Mouse (Mus musculus) forebrain, embryonic 10.5 days (tissue): ENCODE results near the gene Frmpd3. TPM values are rescaled to one million over a fixed set of nuclear protein-coding genes. Genes with fewer than 3 reads are reported as not detected.

ENCODE experiments used
- DNase-seq: peaks from one replicate; pipeline ENCODE4 v3.0.0-alpha.2; 2017; ENCODE audit warnings: low spot score; ENCODE audit errors: extremely low spot score
- H3K27ac ChIP-seq: fragments of 300-500 bp; sonication (generic); 2 replicates; pipeline ENCODE4 v1.5.1; 2016; ENCODE audit warnings: mild to moderate bottlenecking
- H3K27me3 ChIP-seq: fragments of 300-500 bp; sonication (generic); 2 replicates; pipeline ENCODE4 v1.6.1; 2016; ENCODE audit warnings: mild to moderate bottlenecking; ENCODE audit not compliant: poor library complexity, severe bottlenecking
- H3K36me3 ChIP-seq: fragments of 300-500 bp; sonication (generic); replicated peaks from 2 replicates; pipeline ENCODE4 v1.6.1; 2016; ENCODE audit warnings: mild to moderate bottlenecking, moderate library complexity
- H3K4me1 ChIP-seq: fragments of 300-500 bp; sonication (generic); 2 replicates; pipeline ENCODE4 v1.6.1; 2016
- H3K4me3 ChIP-seq: fragments of 300-500 bp; sonication (generic); 2 replicates; pipeline ENCODE4 v1.5.1; 2016; ENCODE audit warnings: mild to moderate bottlenecking, moderate library complexity
- H3K9me3 ChIP-seq: fragments of 300-500 bp; sonication (generic); 2 replicates; pipeline ENCODE4 v1.6.1; 2016; ENCODE audit warnings: mild to moderate bottlenecking, moderate library complexity
- WGBS: fragments of 180-500 bp; shearing (Covaris S2); methylation state at CpG from one replicate; pipeline ENCODE4 v1.1.7; 2016; 5-methylcytosine and 5-hydroxymethylcytosine counted together
- polyA plus RNA-seq: library from polyadenylated mRNA; unstranded; fragments of >200 nt; fragmentation: Nextera tagmentation; extraction: Ambion mirVana; gene quantifications from 2 replicates; pipeline ENCODE4 v1.2.1, GENCODE M21; 2016

Frmpd3 gene
- polyA plus RNA-seq, 1 experiment from 2014 or later = 0.14 TPM

GRCm38 (mm10) chrX:140418467-140418866 lies 76.4 kb downstream of the Frmpd3 start:
- Histone ChIP-seq H3K4me1 (no peaks in the 10 kb centered on the region), H3K9me3 (no peaks in the 10 kb centered on the region), H3K27me3 (peaks cover 83% of the 10 kb centered on the region), H3K4me3 (no peak overlapping the region), H3K27ac (no peak overlapping the region), H3K36me3 (no peaks in the 10 kb centered on the region)
- DNase-seq = no peak
- 89% methylated on average over 4 of the region's 4 CpGs for WGBS

- H3K27ac ChIP-seq = no peak overlapping the region
- H3K36me3 ChIP-seq = no peaks in the 10 kb centered on the region
- DNase-seq = no peak
- no peaks in the 10 kb centered on the region for H3K9me3 ChIP-seq
- H3K27me3 ChIP-seq = peaks cover 49% of the 10 kb centered on the region
- 74% methylated on average over 4 of the region's 4 CpGs for WGBS
- H3K4me3 ChIP-seq = no peak overlapping the region
- H3K4me1 ChIP-seq = no peaks in the 10 kb centered on the region
These were observed 85.1 kb downstream of the Frmpd3 start for GRCm38 (mm10) chrX:140427124-140427523.

- no peak for DNase-seq
- H3K9me3 ChIP-seq = no peaks in the 10 kb centered on the region
- H3K27me3 ChIP-seq = peaks cover 57% of the 10 kb centered on the region
- no peak overlapping the region for H3K27ac ChIP-seq
- no peak overlapping the region for H3K4me3 ChIP-seq
- 68% methylated on average over 8 of the region's 8 CpGs for WGBS
- no peaks in the 10 kb centered on the region for H3K36me3 ChIP-seq
- H3K4me1 ChIP-seq = no peaks in the 10 kb centered on the region
These were observed 86.2 kb downstream of the Frmpd3 start for GRCm38 (mm10) chrX:140428252-140428651.

DNA sequence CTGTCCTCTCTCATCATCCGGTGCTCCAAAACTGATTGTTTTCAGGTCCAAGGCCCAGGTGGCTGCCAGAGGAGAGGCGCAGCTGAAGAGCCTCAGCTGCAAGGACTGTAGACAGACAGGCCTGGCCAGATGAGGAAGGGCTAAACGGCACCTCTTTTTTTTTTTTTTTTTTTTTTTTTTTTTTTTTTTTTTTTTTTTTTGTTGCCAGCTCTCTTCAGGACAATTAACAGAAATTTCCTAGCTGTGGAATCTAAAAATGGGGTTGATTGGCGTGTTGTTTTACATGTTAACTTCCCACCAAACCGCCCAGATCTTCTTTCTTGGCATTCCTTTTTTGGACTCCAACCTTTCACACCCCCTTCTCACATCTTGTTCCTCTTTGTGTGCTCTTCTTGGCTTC lies 87.9 kb downstream of the Frmpd3 start:
- peaks cover 74% of the 10 kb centered on the region for H3K27me3 ChIP-seq
- WGBS = 84% methylated on average over 5 of the region's 5 CpGs

DNA sequence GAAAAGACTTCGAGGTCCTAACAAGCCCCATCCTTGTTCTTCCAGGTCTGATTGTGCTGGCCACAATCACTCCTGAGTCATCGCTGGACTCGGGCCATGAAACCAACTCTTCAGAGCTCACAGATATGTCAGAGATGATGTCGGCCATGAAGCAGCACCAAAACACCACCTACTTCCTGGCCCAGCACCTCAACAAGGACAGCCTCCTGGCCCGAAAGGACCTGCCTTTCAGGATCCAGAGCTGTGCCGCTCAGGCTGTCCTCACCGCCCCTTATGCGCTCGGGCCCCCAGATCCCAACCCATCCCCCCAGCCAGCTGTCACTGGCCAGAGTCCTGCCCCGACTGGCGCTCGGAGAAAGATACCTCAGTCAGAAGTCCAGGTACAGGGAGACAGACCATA lies 88.4 kb downstream of the Frmpd3 start:
- DNase-seq = no peak
- peaks cover 77% of the 10 kb centered on the region for H3K27me3 ChIP-seq
- H3K36me3 ChIP-seq = no peaks in the 10 kb centered on the region
- no peaks in the 10 kb centered on the region for H3K4me1 ChIP-seq
- no peak overlapping the region for H3K4me3 ChIP-seq
- no peaks in the 10 kb centered on the region for H3K9me3 ChIP-seq
- no peak overlapping the region for H3K27ac ChIP-seq
- 91% methylated on average over 12 of the region's 12 CpGs for WGBS

More for the DNA sequence above, 87.9 kb downstream of the Frmpd3 start:
- Histone ChIP-seq H3K4me1 (no peaks in the 10 kb centered on the region), H3K27ac (no peak overlapping the region), H3K9me3 (no peaks in the 10 kb centered on the region), H3K4me3 (no peak overlapping the region), H3K36me3 (no peaks in the 10 kb centered on the region)
- no peak for DNase-seq

GRCm38 (mm10) chrX:140431981-140432380 lies 89.9 kb downstream of the Frmpd3 start:
- Histone ChIP-seq H3K36me3 (no peaks in the 10 kb centered on the region), H3K27me3 (peaks cover 79% of the 10 kb centered on the region), H3K9me3 (no peaks in the 10 kb centered on the region), H3K4me1 (no peaks in the 10 kb centered on the region), H3K4me3 (no peak overlapping the region), H3K27ac (no peak overlapping the region)
- WGBS = 89% methylated on average over 15 of the region's 15 CpGs
- no peak for DNase-seq

GRCm38 (mm10) chrX:140432786-140433185 lies 90.7 kb downstream of the Frmpd3 start:
- no peaks in the 10 kb centered on the region for H3K36me3 ChIP-seq
- no peaks in the 10 kb centered on the region for H3K4me1 ChIP-seq
- H3K27ac ChIP-seq = no peak overlapping the region
- H3K27me3 ChIP-seq = peaks cover 79% of the 10 kb centered on the region
- 95% methylated on average over 11 of the region's 11 CpGs for WGBS
- no peak overlapping the region for H3K4me3 ChIP-seq
- H3K9me3 ChIP-seq = no peaks in the 10 kb centered on the region
- no peak for DNase-seq

GRCm38 (mm10) chrX:140437906-140438305 lies 95.8 kb downstream of the Frmpd3 start:
- H3K36me3 ChIP-seq = no peaks in the 10 kb centered on the region
- H3K9me3 ChIP-seq = no peaks in the 10 kb centered on the region
- no peaks in the 10 kb centered on the region for H3K4me1 ChIP-seq
- H3K27ac ChIP-seq = no peak overlapping the region
- H3K27me3 ChIP-seq = peaks cover 89% of the 10 kb centered on the region
- DNase-seq = no peak
- H3K4me3 ChIP-seq = no peak overlapping the region

DNA sequence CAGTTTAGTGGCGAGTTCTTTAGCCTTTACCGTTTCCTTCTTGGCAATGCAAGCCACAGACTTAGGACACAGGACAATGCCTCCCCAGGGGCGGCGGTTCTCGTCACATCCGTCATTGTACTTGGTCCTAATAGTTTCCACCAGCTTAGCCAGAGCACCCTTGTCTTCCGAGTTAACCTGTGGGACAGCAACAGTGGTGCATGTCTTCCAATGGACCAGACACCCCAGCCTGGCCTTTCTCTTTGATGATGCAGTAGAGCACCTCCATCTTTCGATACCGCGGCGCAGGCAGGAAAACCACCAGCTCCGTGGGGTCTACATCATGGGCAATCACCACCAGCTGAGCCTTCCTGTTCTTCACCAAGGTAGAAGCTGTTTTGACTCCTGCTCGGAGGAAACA lies 103.5 kb downstream of the Frmpd3 start:
- 71% methylated on average over 13 of the region's 13 CpGs for WGBS
- H3K9me3 ChIP-seq = no peaks in the 10 kb centered on the region
- peaks cover 81% of the 10 kb centered on the region for H3K27me3 ChIP-seq

GRCm38 (mm10) chrX:140450071-140450470 lies 108.0 kb downstream of the Frmpd3 start:
- peaks cover 73% of the 10 kb centered on the region for H3K27me3 ChIP-seq
- H3K27ac ChIP-seq = no peak overlapping the region
- no peak overlapping the region for H3K4me3 ChIP-seq
- 84% methylated on average over 3 of the region's 3 CpGs for WGBS
- DNase-seq = no peak
- no peaks in the 10 kb centered on the region for H3K9me3 ChIP-seq
- no peaks in the 10 kb centered on the region for H3K4me1 ChIP-seq
- no peaks in the 10 kb centered on the region for H3K36me3 ChIP-seq

More for the DNA sequence above, 103.5 kb downstream of the Frmpd3 start:
- no peak for DNase-seq
- Histone ChIP-seq H3K36me3 (no peaks in the 10 kb centered on the region), H3K4me3 (no peak overlapping the region), H3K27ac (no peak overlapping the region), H3K4me1 (no peaks in the 10 kb centered on the region)

- Histone ChIP-seq H3K4me1 (peaks cover 6% of the 10 kb centered on the region), H3K27ac (peak within 1 kb of the TSS; percentile 86), H3K9me3 (no peaks in the 10 kb centered on the region), H3K27me3 (peaks cover 63% of the 10 kb centered on the region), H3K36me3 (no peaks in the 10 kb centered on the region), H3K4me3 (peak within 1 kb of the TSS; percentile 62)
- WGBS = 16% methylated on average over 26 of the region's 26 CpGs
- peak; percentile 81 for DNase-seq
These were observed 114.2 kb downstream of the Frmpd3 start, which contains the start of gene Prps1 for GRCm38 (mm10) chrX:140456279-140456731. Prps1 (plus strand) TSS chrX:140456613.

- peak; percentile 37 for DNase-seq
- Histone ChIP-seq H3K36me3 (no peaks in the 10 kb centered on the region), H3K4me1 (peaks cover 6% of the 10 kb centered on the region), H3K9me3 (no peaks in the 10 kb centered on the region), H3K4me3 (peak overlapping the region; percentile 62), H3K27me3 (peaks cover 59% of the 10 kb centered on the region), H3K27ac (peak overlapping the region; percentile 86)
- WGBS = 15% methylated on average over 39 of the region's 39 CpGs
These were observed 114.9 kb downstream of the Frmpd3 start for GRCm38 (mm10) chrX:140456751-140457491.

DNA sequence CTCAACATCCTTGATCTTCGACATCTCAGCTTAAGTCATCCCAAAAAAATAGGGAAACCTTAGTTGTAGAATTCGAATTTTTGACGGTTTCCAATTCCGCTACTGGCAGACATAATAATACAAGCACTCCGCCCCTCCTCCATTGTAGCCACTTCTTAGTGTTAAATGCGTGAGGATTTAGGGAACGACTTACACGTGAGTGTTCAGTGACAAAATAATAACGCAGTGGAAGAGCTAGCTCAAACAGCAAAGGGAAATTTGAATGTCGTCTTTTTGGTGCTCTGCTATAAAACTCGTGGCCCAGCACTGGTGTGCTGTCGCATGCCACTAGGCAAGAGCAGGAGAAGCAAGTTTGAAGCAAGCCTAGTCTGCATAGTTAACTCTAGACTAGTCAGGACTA lies 115.4 kb downstream of the Frmpd3 start:
- Histone ChIP-seq H3K4me3 (peak overlapping the region; percentile 62), H3K36me3 (no peaks in the 10 kb centered on the region), H3K9me3 (no peaks in the 10 kb centered on the region), H3K27ac (peak overlapping the region; percentile 86), H3K4me1 (peaks cover 6% of the 10 kb centered on the region), H3K27me3 (peaks cover 62% of the 10 kb centered on the region)
- 20% methylated on average over 12 of the region's 12 CpGs for WGBS
- DNase-seq = no peak
